Mouse (Mus musculus) liver, embryonic 14.5 days (tissue): ENCODE data around the gene Anks1b. TPM values are rescaled to one million over a fixed set of nuclear protein-coding genes. Genes with fewer than 3 reads are reported as not detected.

Source experiments
- ATAC-seq: fragments of 200-750 bp; cut with Nextera tagmentation; 2 replicates; pipeline ENCODE4 v1.8.0; 2017; ENCODE audit warnings: moderate number of reproducible peaks, mild to moderate bottlenecking, moderate library complexity; ENCODE audit not compliant: insufficient read depth
- DNase-seq, 3 experiments: peaks; one replicate each; pipeline ENCODE4 v3.0.0-alpha.2; 2012 to 2013; ENCODE audit warnings: low read depth in 3 of 3, low spot score in 3 of 3
- H3K27ac ChIP-seq: fragments of 300-500 bp; sonication (generic); 2 replicates; pipeline ENCODE4 v1.5.1; 2014; ENCODE audit warnings: moderate library complexity, mild to moderate bottlenecking, control low read depth, inconsistent platforms
- H3K27me3 ChIP-seq: fragments of 300-500 bp; sonication (generic); 2 replicates; pipeline ENCODE4 v1.6.1; 2014; ENCODE audit warnings: mild to moderate bottlenecking, low read length, moderate library complexity; ENCODE audit not compliant: control insufficient read depth, insufficient read depth
- H3K36me3 ChIP-seq: fragments of 300-500 bp; sonication (generic); replicated peaks from 2 replicates; pipeline ENCODE4 v1.6.1; 2014; ENCODE audit warnings: low read depth; ENCODE audit not compliant: control insufficient read depth, insufficient read depth
- H3K4me1 ChIP-seq, 2 experiments: fragments of 200-500 bp in 1 of 2; fragments of 300-500 bp in 1 of 2; sonication (generic) in 1 of 2; replicated peaks; 2 replicates each; pipeline ENCODE4 v1.6.1; 2012 to 2014; ENCODE audit warnings: antibody characterized with exemption in 1 of 2, inconsistent platforms in 1 of 2, low read length in 1 of 2; ENCODE audit not compliant: control insufficient read depth in 2 of 2, insufficient read depth in 2 of 2
- H3K4me2 ChIP-seq: fragments of 300-500 bp; sonication (generic); 2 replicates; pipeline ENCODE4 v1.6.1; 2014; ENCODE audit warnings: low read depth, mild to moderate bottlenecking, control low read depth, moderate library complexity
- H3K4me3 ChIP-seq, 2 experiments: fragments of 200-500 bp in 1 of 2; fragments of 300-500 bp in 1 of 2; sonication (generic) in 1 of 2; 2 replicates each; pipeline ENCODE4 v1.5.1; 2012 to 2014; ENCODE audit warnings: low read depth in 2 of 2, low read length in 2 of 2, mild to moderate bottlenecking in 2 of 2, control low read depth in 1 of 2, inconsistent platforms in 1 of 2, moderate library complexity in 1 of 2; ENCODE audit not compliant: insufficient read depth in 1 of 2
- H3K9ac ChIP-seq: fragments of 300-500 bp; sonication (generic); replicated peaks from 2 replicates; pipeline ENCODE4 v1.6.1; 2014; ENCODE audit warnings: mild to moderate bottlenecking, control low read depth, moderate library complexity
- H3K9me3 ChIP-seq: fragments of 300-500 bp; sonication (generic); 2 replicates; pipeline ENCODE4 v1.6.1; 2016; ENCODE audit warnings: low read length, mixed read lengths; ENCODE audit not compliant: control insufficient read depth
- CTCF ChIP-seq: IDR thresholded peaks from 2 replicates; pipeline ENCODE4 v1.5.1; 2016; ENCODE audit warnings: antibody characterized with exemption, low read depth, control low read depth
- EP300 ChIP-seq: IDR thresholded peaks from 2 replicates; pipeline ENCODE4 v1.6.1; 2016; ENCODE audit warnings: antibody characterized with exemption, low read depth
- WGBS: fragments of 180-500 bp; shearing (Covaris S2); extraction: QIAGEN DNeasy Blood & Tissue Kit; methylation state at CpG from one replicate; pipeline ENCODE4 v1.1.7; 2014; ENCODE audit not compliant: insufficient replicate concordance; 5-methylcytosine and 5-hydroxymethylcytosine counted together
- polyA plus RNA-seq, 2 experiments: library from polyadenylated mRNA; depleted of rRNA in 1 of 2; stranded (reverse) in 1 of 2; unstranded in 1 of 2; fragments of >200 nt; fragmentation: Nextera tagmentation in 1 of 2; extraction: Ambion mirVana in 1 of 2; gene quantifications; 2 replicates each; pipeline versions ENCODE4 v1.2.1 to v1.2.3; 2012 to 2014

Gene Anks1b
- polyA plus RNA-seq, 2 experiments: not detected

DNA sequence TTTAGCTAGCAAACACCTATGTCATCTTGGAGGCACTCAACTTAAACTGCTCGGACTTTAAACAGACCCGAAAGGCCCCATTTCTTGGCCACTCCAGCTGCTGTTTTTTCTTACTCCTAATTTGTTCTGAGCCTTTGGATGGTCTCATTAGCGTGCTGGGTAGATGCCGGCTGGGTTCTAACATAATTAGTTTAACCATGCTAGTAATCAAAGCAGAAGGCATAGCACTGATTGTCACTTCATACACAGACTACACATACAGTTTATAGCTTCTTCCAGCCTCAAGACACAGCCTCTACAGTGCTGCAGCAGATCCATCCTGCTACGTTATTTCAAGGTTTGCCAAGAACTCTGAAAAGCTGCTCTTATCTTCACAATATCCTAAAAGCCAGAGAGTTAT, 1120.6 kb downstream of the Anks1b start:
- Histone ChIP-seq H3K9me3 (no peaks in the 10 kb centered on the region), H3K4me2 (no peak overlapping the region), H3K4me3 (no peak overlapping the region), H3K9ac (no peak overlapping the region), H3K36me3 (no peaks in the 10 kb centered on the region; the same call in 1 of the 2 replicates), H3K4me1 (no peaks in the 10 kb centered on the region), H3K27me3 (no peaks in the 10 kb centered on the region), H3K27ac (no peak overlapping the region)
- WGBS: 80% methylated on average over 5 of the region's 5 CpGs
- ATAC-seq: no peak
- TF ChIP-seq EP300 (no peak), CTCF (no peak)
- no peak for DNase-seq

DNA sequence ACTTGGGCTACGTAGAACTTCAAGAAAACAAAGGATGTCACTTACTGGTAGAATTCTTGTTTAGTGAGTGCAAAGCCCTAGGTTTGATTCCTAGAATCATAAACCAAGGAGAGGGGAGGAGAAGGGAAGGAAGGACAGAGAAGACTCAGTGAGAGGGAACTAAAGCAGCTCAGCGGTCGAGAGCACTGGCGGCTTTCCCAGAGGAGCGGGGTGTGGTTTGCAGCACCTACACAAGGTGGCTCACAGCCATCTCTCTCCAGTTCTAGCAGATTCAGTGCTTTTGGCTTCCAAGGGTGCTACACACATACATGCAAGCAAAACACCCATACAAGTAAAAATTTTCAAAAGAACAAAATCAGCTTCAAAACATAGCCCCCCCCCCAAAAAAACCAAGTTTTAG, 1126.6 kb downstream of the Anks1b start:
- TF ChIP-seq CTCF: no peak
- TF ChIP-seq EP300: no peak
- Histone ChIP-seq H3K4me3 (no peak overlapping the region), H3K4me2 (no peak overlapping the region), H3K27ac (no peak overlapping the region), H3K9ac (no peak overlapping the region), H3K27me3 (no peaks in the 10 kb centered on the region), H3K36me3 (no peaks in the 10 kb centered on the region; the same call in 1 of the 2 replicates), H3K4me1 (no peaks in the 10 kb centered on the region), H3K9me3 (no peaks in the 10 kb centered on the region)
- DNase-seq (no peak), ATAC-seq (no peak)
- WGBS: 75% methylated on average over 5 of the region's 5 CpGs

DNA sequence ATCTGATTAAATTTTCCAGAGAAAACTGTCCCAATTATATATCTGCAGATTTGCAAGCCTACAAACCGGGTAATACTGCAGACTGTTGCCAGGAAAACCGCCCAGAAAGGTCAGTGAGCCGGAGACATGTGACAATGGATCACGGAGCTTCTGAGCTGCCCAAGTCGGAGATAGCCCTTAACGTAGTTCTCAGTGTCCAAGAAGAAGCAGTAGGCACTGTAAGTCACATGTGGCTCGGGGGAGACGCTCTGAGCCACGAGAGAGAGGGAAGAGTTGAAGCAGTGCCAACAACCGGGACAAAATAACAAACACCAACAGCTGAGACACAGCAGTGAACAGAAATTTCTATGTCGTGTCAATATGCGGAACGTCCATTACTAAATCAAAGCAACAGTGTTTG, 1128.1 kb downstream of the Anks1b start:
- no peaks in the 10 kb centered on the region for H3K4me1 ChIP-seq
- H3K27ac ChIP-seq: no peak overlapping the region
- DNase-seq: no peak
- H3K27me3 ChIP-seq: no peaks in the 10 kb centered on the region
- no peak for ATAC-seq
- 75% methylated on average over 13 of the region's 13 CpGs for WGBS
- H3K9ac ChIP-seq: no peak overlapping the region
- no peak overlapping the region for H3K4me2 ChIP-seq
- no peak overlapping the region for H3K4me3 ChIP-seq
- H3K36me3 ChIP-seq: no peaks in the 10 kb centered on the region; the same call in 1 of the 2 replicates
- no peaks in the 10 kb centered on the region for H3K9me3 ChIP-seq
- TF ChIP-seq CTCF (no peak), EP300 (no peak)

DNA sequence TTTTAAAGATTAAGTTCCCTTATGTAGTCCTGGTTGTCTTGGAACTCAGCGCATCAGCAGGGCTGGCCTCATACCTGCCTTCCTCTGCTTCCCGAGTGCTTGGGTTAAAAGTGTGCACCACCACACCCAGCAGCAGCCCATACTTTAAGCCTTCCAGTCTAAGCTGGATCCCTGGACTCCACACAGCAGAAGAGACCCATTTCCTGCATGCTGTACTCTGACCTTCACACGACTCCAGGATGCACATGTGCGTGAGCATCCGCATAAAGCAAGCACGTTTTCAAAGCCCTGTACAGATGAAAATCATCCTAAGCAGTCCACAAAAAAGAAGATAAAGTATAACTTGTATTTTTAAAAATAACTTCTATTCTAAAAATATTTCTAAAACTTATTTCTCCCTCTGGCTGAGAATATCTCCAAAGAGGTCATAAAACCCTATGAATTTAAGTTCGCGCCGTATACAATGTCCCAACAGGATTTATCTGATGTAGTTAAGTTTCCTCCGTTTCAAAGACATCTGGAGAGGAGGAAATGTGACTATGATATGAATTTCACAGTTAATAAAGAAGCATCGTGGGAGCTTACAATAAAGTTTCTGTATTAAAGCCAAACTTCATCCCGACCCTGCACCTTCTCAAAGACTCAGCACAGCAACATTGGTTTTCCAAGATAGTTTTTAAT, 1132.7 kb downstream of the Anks1b start:
- 74% methylated on average over 12 of the region's 12 CpGs for WGBS
- Histone ChIP-seq H3K4me3 (no peak overlapping the region), H3K9me3 (no peaks in the 10 kb centered on the region), H3K4me1 (no peaks in the 10 kb centered on the region), H3K27ac (no peak overlapping the region), H3K36me3 (no peaks in the 10 kb centered on the region; the same call in 1 of the 2 replicates), H3K27me3 (no peaks in the 10 kb centered on the region), H3K4me2 (no peak overlapping the region), H3K9ac (no peak overlapping the region)
- ATAC-seq (no peak), DNase-seq (no peak)
- TF ChIP-seq CTCF: no peak
- TF ChIP-seq EP300: no peak

Other genes starting within 250 kb of the Anks1b start
- 8.6 and 10.2 TPM in 2 replicates for gene Scyl2, start 187.2 kb upstream of the Anks1b start, polyA plus RNA-seq (2012; rRNA removed)
- gene Scyl2, start 187.2 kb upstream of the Anks1b start, polyA plus RNA-seq (2014; fragmentation: Nextera tagmentation; extraction: Ambion mirVana): 6.8 and 6.9 TPM in 2 replicates
- gene Actr6, start 141.2 kb upstream of the Anks1b start, polyA plus RNA-seq (2012; rRNA removed): 3.1 and 6.3 TPM in 2 replicates
- 17.1 and 19.2 TPM in 2 replicates for gene Actr6, start 141.2 kb upstream of the Anks1b start, polyA plus RNA-seq (2014; fragmentation: Nextera tagmentation; extraction: Ambion mirVana)
- 5.7 and 9.6 TPM in 2 replicates for gene Uhrf1bp1l, start 128.5 kb upstream of the Anks1b start, polyA plus RNA-seq (2012; rRNA removed)
- gene Uhrf1bp1l, start 128.5 kb upstream of the Anks1b start, polyA plus RNA-seq (2014; fragmentation: Nextera tagmentation; extraction: Ambion mirVana): 9.4 and 9.6 TPM in 2 replicates